Mouse (Mus musculus) adrenal gland, postnatal 36 days (tissue): Measurements from ENCODE around the gene Ercc6. TPM values are rescaled to one million over a fixed set of nuclear protein-coding genes. Genes with fewer than 3 reads are reported as not detected.

Experiments
- total RNA-seq, 2 experiments: library from RNA; stranded (reverse); gene quantifications; 2 replicates each; pipeline ENCODE4 v1.2.3; 2021

Ercc6 gene
- total RNA-seq, 2 experiments from 2014 or later, result 11.8 to 18.6 TPM

Other genes with a start within 250 kb of the Ercc6 start
- gene Ogdhl, start 191.5 kb upstream of the Ercc6 start, total RNA-seq, result 1 to 10 TPM; 7.0 to 7.1 TPM
- not detected for gene 1700024G13Rik, start 125.1 kb upstream of the Ercc6 start, total RNA-seq
- gene Slc18a3, start 48.7 kb upstream of the Ercc6 start, total RNA-seq, result not detected
- not detected for gene Chat, start 47.5 kb upstream of the Ercc6 start, total RNA-seq
- under 1 TPM; 0.73 to 0.76 TPM for gene Prrxl1, start 85.9 kb downstream of the Ercc6 start, total RNA-seq
- under 1 TPM in 1 of 2 experiments, not detected in 1; 0.10 TPM for gene 3425401B19Rik, start 171.8 kb downstream of the Ercc6 start, total RNA-seq